Comparison of ENCODE assay signal across 8 mouse cellular contexts in genomic region chr11:107794547-107795269, GRCm38 (mm10). TPM values are rescaled to one million over a fixed set of nuclear protein-coding genes. Genes with fewer than 3 reads are reported as not detected.
DNase-seq lines count a peak whose midpoint lies in the region; ATAC-seq and TF ChIP-seq lines count a peak whose summit lies in the region.

Gene Cacng4 (minus strand): TSS chr11:107794557.

- ATAC-seq in embryonic facial prominence, embryonic 13.5 days (ENCODE audit: insufficient number of reproducible peaks, insufficient read depth, low FRiP score, low TSS enrichment, low read depth): no peak
- ATAC-seq in intestine, postnatal 0 days: 0 out of 2 replicates have a peak, but pooled peaks have one; percentile 41
- no peak for ATAC-seq in liver, embryonic 15.5 days (ENCODE audit: insufficient read depth)
- ATAC-seq in stomach, embryonic 14.5 days (ENCODE audit: insufficient number of reproducible peaks, insufficient read depth, low FRiP score, low read depth): peak; percentile 42
- no peak for ATAC-seq in megakaryocyte progenitor cell, adult 5-6 weeks (replicated peaks; ENCODE audit: poor library complexity)

- DNase-seq in gastrocnemius, postnatal 14 days: peak; percentile 21
- no peak for DNase-seq in gastrocnemius, postnatal 25 days
- DNase-seq in ES-E14 (ENCODE audit: low read depth, low spot score): no peak

- peak within 1 kb of the TSS; percentile 60 to 77 for H3K4me3 ChIP-seq in ES-E14 (ENCODE audit: insufficient read depth in 1 of 2, low read depth in 1 of 2, low read length in 2 of 2, poor library complexity in 1 of 2, severe bottlenecking in 1 of 2)
- peak within 1 kb of the TSS; percentile 69 for H3K4me3 ChIP-seq in embryonic facial prominence, embryonic 13.5 days
- peak within 1 kb of the TSS; percentile 43 for H3K4me3 ChIP-seq in intestine, postnatal 0 days (ENCODE audit: low read depth, low read length)
- H3K4me3 ChIP-seq in liver, embryonic 15.5 days (replicated peaks): peak within 1 kb of the TSS; percentile 22
- peak within 1 kb of the TSS; percentile 64 for H3K4me3 ChIP-seq in stomach, embryonic 14.5 days (ENCODE audit: low read depth, low read length)

- WGBS in embryonic facial prominence, embryonic 13.5 days: under 1% methylated on average over 41 of the region's 73 CpGs
- WGBS in intestine, postnatal 0 days: 1% methylated on average over 35 of the region's 73 CpGs
- under 1% methylated on average over 33 of the region's 73 CpGs for WGBS in liver, embryonic 15.5 days (ENCODE audit: insufficient replicate concordance)
- WGBS in stomach, embryonic 14.5 days: under 1% methylated on average over 32 of the region's 73 CpGs

- H3K9ac ChIP-seq in ES-E14 (ENCODE audit: insufficient read depth, low read depth, low read length, poor library complexity, severe bottlenecking): peak within 1 kb of the TSS; percentile 25
- peak within 1 kb of the TSS; percentile 71 for H3K9ac ChIP-seq in embryonic facial prominence, embryonic 13.5 days
- no peak within 1 kb of the TSS for H3K9ac ChIP-seq in intestine, postnatal 0 days (ENCODE audit: low read depth, low read length)
- no peak within 1 kb of the TSS for H3K9ac ChIP-seq in liver, embryonic 15.5 days
- peak within 1 kb of the TSS; percentile 38; the same call in 1 of the 2 replicates for H3K9ac ChIP-seq in stomach, embryonic 14.5 days (replicated peaks; ENCODE audit: low read depth, low read length)

- no peak within 1 kb of the TSS for H3K27ac ChIP-seq in ES-E14 (ENCODE audit: insufficient read depth, low read depth, low read length, poor library complexity, severe bottlenecking)
- H3K27ac ChIP-seq in embryonic facial prominence, embryonic 13.5 days: peak within 1 kb of the TSS; percentile 33
- H3K27ac ChIP-seq in intestine, postnatal 0 days (ENCODE audit: low read depth, low read length): no peak within 1 kb of the TSS
- H3K27ac ChIP-seq in liver, embryonic 15.5 days (replicated peaks): no peak within 1 kb of the TSS
- H3K27ac ChIP-seq in stomach, embryonic 14.5 days (ENCODE audit: low read length): peak within 1 kb of the TSS; percentile 58; the same call in 1 of the 2 replicates

- intact Hi-C loops in gastrocnemius, postnatal 14 days (cut with DNase I; ENCODE audit: low total_unique reads): loop anchor here (5.0 kb wide), 1 partner anchor 737 kb away; no protein-coding TSS in a partner anchor

- H3K4me2 ChIP-seq in embryonic facial prominence, embryonic 13.5 days: peak within 1 kb of the TSS; percentile 95
- H3K4me2 ChIP-seq in intestine, postnatal 0 days (replicated peaks; ENCODE audit: low read depth): peak within 1 kb of the TSS; percentile 82
- H3K4me2 ChIP-seq in liver, embryonic 15.5 days: peak within 1 kb of the TSS; percentile 46
- H3K4me2 ChIP-seq in stomach, embryonic 14.5 days (replicated peaks; ENCODE audit: low read depth, low read length): peak within 1 kb of the TSS; percentile 97

- peaks cover 67% of the 10 kb centered on the region for H3K27me3 ChIP-seq in embryonic facial prominence, embryonic 13.5 days
- peaks cover 44% of the 10 kb centered on the region for H3K27me3 ChIP-seq in intestine, postnatal 0 days (replicated peaks; ENCODE audit: control insufficient read depth, insufficient read depth, low read length)
- H3K27me3 ChIP-seq in liver, embryonic 15.5 days: peaks cover 94% of the 10 kb centered on the region
- H3K27me3 ChIP-seq in stomach, embryonic 14.5 days (ENCODE audit: control insufficient read depth, insufficient read depth, low read length): peaks cover 9% of the 10 kb centered on the region; the same call in 1 of the 2 replicates

- H3K4me1 ChIP-seq in ES-E14 (ENCODE audit: control insufficient read depth in 2 of 2, insufficient read depth in 2 of 2, low read length in 2 of 2, poor library complexity in 1 of 2): no peaks in the 10 kb centered on the region; a peak in 1 of 4 replicates
- peaks cover 34% of the 10 kb centered on the region for H3K4me1 ChIP-seq in embryonic facial prominence, embryonic 13.5 days
- H3K4me1 ChIP-seq in intestine, postnatal 0 days (replicated peaks; ENCODE audit: control insufficient read depth, insufficient read depth, low read length): no peaks in the 10 kb centered on the region
- H3K4me1 ChIP-seq in liver, embryonic 15.5 days (replicated peaks): no peaks in the 10 kb centered on the region; the same call in 1 of the 2 replicates
- peaks cover 14% of the 10 kb centered on the region; the same call in 1 of the 2 replicates for H3K4me1 ChIP-seq in stomach, embryonic 14.5 days (ENCODE audit: control insufficient read depth, insufficient read depth, low read length)

- no peak for TF ChIP-seq CTCF in intestine, postnatal 0 days (IDR thresholded peaks at IDR 0.05; ENCODE audit: low read depth)

- no peaks in the 10 kb centered on the region for H3K9me3 ChIP-seq in ES-E14 (ENCODE audit: control insufficient read depth, insufficient read depth, low read depth, low read length)
- no peaks in the 10 kb centered on the region for H3K9me3 ChIP-seq in embryonic facial prominence, embryonic 13.5 days
- no peaks in the 10 kb centered on the region for H3K9me3 ChIP-seq in intestine, postnatal 0 days (ENCODE audit: control insufficient read depth)
- no peaks in the 10 kb centered on the region for H3K9me3 ChIP-seq in liver, embryonic 15.5 days (replicated peaks)
- H3K9me3 ChIP-seq in stomach, embryonic 14.5 days (ENCODE audit: control insufficient read depth, low read depth, low read length): no peaks in the 10 kb centered on the region

- H3K36me3 ChIP-seq in ES-E14 (ENCODE audit: control insufficient read depth, insufficient read depth, low read length, poor library complexity, severe bottlenecking): no peaks in the 10 kb centered on the region
- H3K36me3 ChIP-seq in embryonic facial prominence, embryonic 13.5 days: peaks cover 4% of the 10 kb centered on the region; the same call in 1 of the 2 replicates
- H3K36me3 ChIP-seq in intestine, postnatal 0 days (ENCODE audit: control insufficient read depth, insufficient read depth): no peaks in the 10 kb centered on the region
- H3K36me3 ChIP-seq in liver, embryonic 15.5 days (replicated peaks): no peaks in the 10 kb centered on the region
- no peaks in the 10 kb centered on the region for H3K36me3 ChIP-seq in stomach, embryonic 14.5 days (ENCODE audit: control insufficient read depth, insufficient read depth, low read length)

- in situ Hi-C loops in ES-E14 (cut with MboI; ENCODE audit: low sequenced_read_pairs in 2 of 2, unreplicated experiment in 2 of 2): loop anchor here in 1 of 2 experiments (10.0 kb wide), 1 partner anchor 200 kb away; no protein-coding TSS in a partner anchor

TF ChIP-seq in ES-E14, 5 proteins besides CTCF, POLR2A, EP300 and RAD21:
- no peak for TF ChIP-seq HCFC1 (IDR thresholded peaks at IDR 0.05; ENCODE audit: borderline replicate concordance, insufficient read depth, low read length)
- TF ChIP-seq ZC3H11A (IDR thresholded peaks at IDR 0.05; ENCODE audit: borderline replicate concordance, low read depth, low read length): no peak
- no peak for TF ChIP-seq ZNF384 (IDR thresholded peaks at IDR 0.05; ENCODE audit: low read depth, low read length)
- no peak for TF ChIP-seq CHD2 (IDR thresholded peaks at IDR 0.05; ENCODE audit: low read depth, low read length)
- TF ChIP-seq MAFK (IDR thresholded peaks at IDR 0.05; ENCODE audit: insufficient read depth, low read depth, low read length): no peak

RNA-seq across cellular contexts. Expression of gene Cacng4, which starts in this region (rescaled TPM):
- under 1 TPM; 0.37 to 0.53 TPM for total RNA-seq in gastrocnemius, postnatal 14 days (2021)
- under 1 TPM in 1 of 2 experiments, not detected in 1; 0.08 TPM for total RNA-seq in gastrocnemius, postnatal 25 days (2021)
- 0.74 and 0.98 TPM in 2 replicates for total RNA-seq in ES-E14 (2012; rRNA removed)
- polyA plus RNA-seq in embryonic facial prominence, embryonic 13.5 days (2015; fragmentation: Nextera tagmentation; extraction: Ambion mirVana): 6.2 and 7.8 TPM in 2 replicates
- polyA plus RNA-seq in intestine, postnatal 0 days (2015; fragmentation: Nextera tagmentation; extraction: Ambion mirVana): 0.77 and 1.7 TPM in 2 replicates
- 0.08 and 0.12 TPM in 2 replicates for polyA plus RNA-seq in liver, embryonic 15.5 days (2015; fragmentation: Nextera tagmentation; extraction: Ambion mirVana)
- polyA plus RNA-seq in stomach, embryonic 14.5 days (2014; fragmentation: Nextera tagmentation; extraction: Ambion mirVana): 7.7 and 7.9 TPM in 2 replicates
- not detected in 2 replicates for total RNA-seq in megakaryocyte progenitor cell, adult 5-6 weeks (2015)
- total RNA-seq in megakaryocyte progenitor cell, adult 5-6 weeks (2017): not detected in 2 replicates

Comparison
In these comparisons a context has a peak if more than half of its experiments do, and no peak if none do; other contexts are left out.
1. Peak in DNase-seq in gastrocnemius, postnatal 14 days; RNA of the gene not detected or under 1 TPM.
2. H3K27ac ChIP-seq: peak in embryonic facial prominence, embryonic 13.5 days (single experiment) and stomach, embryonic 14.5 days (single experiment); none in ES-E14 (single experiment), intestine, postnatal 0 days (single experiment) and liver, embryonic 15.5 days (single experiment).
3. H3K9ac ChIP-seq: peak in ES-E14 (single experiment), embryonic facial prominence, embryonic 13.5 days (single experiment) and stomach, embryonic 14.5 days (single experiment); none in intestine, postnatal 0 days (single experiment) and liver, embryonic 15.5 days (single experiment).
4. ATAC-seq: peak in intestine, postnatal 0 days (single experiment) and stomach, embryonic 14.5 days (single experiment); none in embryonic facial prominence, embryonic 13.5 days (single experiment), liver, embryonic 15.5 days (single experiment) and megakaryocyte progenitor cell, adult 5-6 weeks (single experiment).
5. H3K4me2 ChIP-seq: peak in every context shown above with its lines; median percentile 97 in stomach, embryonic 14.5 days; 95 in embryonic facial prominence, embryonic 13.5 days; 82 in intestine, postnatal 0 days; 46 in liver, embryonic 15.5 days.
6. Peak in every context shown above with its lines, with median percentiles within 50 percentile points of each other: H3K4me3 ChIP-seq.